Mouse (Mus musculus) C2C12 (cell line): ENCODE results near the gene Cachd1.

Experiments used
- CTCF ChIP-seq: IDR thresholded peaks from one replicate; pipeline ENCODE4 v1.5.1; 2011; ENCODE audit not compliant: control insufficient read depth, insufficient read depth, insufficient read length
- MYOD1 ChIP-seq: IDR thresholded peaks from one replicate; pipeline ENCODE4 v1.6.1; 2011; ENCODE audit warnings: low read depth; ENCODE audit not compliant: control insufficient read depth, insufficient read length
- MYOG ChIP-seq: IDR thresholded peaks from one replicate; pipeline ENCODE4 v1.6.1; 2011; ENCODE audit not compliant: control insufficient read depth, insufficient read length; ENCODE audit errors: extremely low read depth

GRCm38 (mm10) chr4:100776043-100776870 lies at the start of gene Cachd1:
- TF ChIP-seq CTCF (no peak), MYOD1 (no peak), MYOG (no peak)
